In genomic region chrX:58013391-58013790, GRCm38 (mm10) we compare ENCODE assay signal across 23 mouse cellular contexts. TPM values are rescaled to one million over a fixed set of nuclear protein-coding genes. Genes with fewer than 3 reads are reported as not detected.
"Had no signal": no experiment of that assay in that cellular context is flagged by ENCODE, and none has a peak within 500 bp of the region (broad histone marks: within the 10 kb centered on the region; RNA-seq: fewer than 3 reads in every experiment).

No protein-coding gene starts in this region.

- H3K4me1 ChIP-seq: neural tube, embryonic 12.5 days; neural tube, embryonic 13.5 days; stomach, embryonic 15.5 days had no signal

- H3K4me3 ChIP-seq: neural tube, embryonic 12.5 days; neural tube, embryonic 13.5 days; neural tube, embryonic 15.5 days; stomach, embryonic 15.5 days had no signal

- H3K9ac ChIP-seq: neural tube, embryonic 12.5 days; neural tube, embryonic 13.5 days; neural tube, embryonic 15.5 days; stomach, embryonic 15.5 days had no signal

- H3K27ac ChIP-seq: neural tube, embryonic 12.5 days; neural tube, embryonic 13.5 days; neural tube, embryonic 15.5 days; stomach, embryonic 15.5 days; stomach, postnatal 0 days had no signal

- DNase-seq: retina, postnatal 1 day; right cerebral cortex, adult 18-20 months; right cerebral cortex, postnatal 14 days; right cerebral cortex, postnatal 4 days; spleen, adult 18-20 months; thymus, adult 18-20 months; thymus, adult 2 months; thymus, postnatal 14 days; thymus, postnatal 25 days; thymus, postnatal 36 days; thymus, postnatal 4 days had no signal

- H3K36me3 ChIP-seq: neural tube, embryonic 12.5 days; neural tube, embryonic 13.5 days; neural tube, embryonic 15.5 days; stomach, embryonic 15.5 days had no signal

- H3K9me3 ChIP-seq: neural tube, embryonic 12.5 days; neural tube, embryonic 13.5 days; neural tube, embryonic 15.5 days; stomach, embryonic 15.5 days had no signal

RNA-seq across cellular contexts. Expression of gene Zic3, which starts 9.1 kb away (rescaled TPM):
- total RNA-seq: neutrophil, adult 5-6 weeks had no signal
- polyA plus RNA-seq: small intestine, adult 2 months; spleen, adult 2 months; stomach, embryonic 14.5 days; stomach, embryonic 16.5 days; stomach, postnatal 0 days; thymus, adult 2 months; thymus, postnatal 0 days; urinary bladder, adult 2 months had no signal
